Mouse (Mus musculus) forebrain, embryonic 16.5 days (tissue): ENCODE measurements at regions not wholly inside any gene's neighbourhood (a gene's known extent, or its start where the extent isn't known, plus 50 kb on each side); places are given as distances from the start of the nearest gene placed in this dataset.
A peak's percentile ranks its signal among the peaks of the same experiment; 100 is the strongest.

ENCODE experiments used
- ATAC-seq: fragments of 200-750 bp; cut with Nextera tagmentation; 2 replicates; pipeline ENCODE4 v1.8.0; 2017; ENCODE audit warnings: mild to moderate bottlenecking, moderate library complexity
- H3K27ac ChIP-seq: fragments of 300-500 bp; sonication (generic); 2 replicates; pipeline ENCODE4 v1.5.1; 2014; ENCODE audit warnings: low read length, control low read depth
- H3K27me3 ChIP-seq: fragments of 300-500 bp; sonication (generic); replicated peaks from 2 replicates; pipeline ENCODE4 v1.6.1; 2014; ENCODE audit warnings: low read length; ENCODE audit not compliant: control insufficient read depth, insufficient read depth
- H3K36me3 ChIP-seq: fragments of 300-500 bp; sonication (generic); 2 replicates; pipeline ENCODE4 v1.6.1; 2014; ENCODE audit not compliant: control insufficient read depth, insufficient read depth
- H3K4me1 ChIP-seq: fragments of 300-500 bp; sonication (generic); replicated peaks from 2 replicates; pipeline ENCODE4 v1.6.1; 2014; ENCODE audit warnings: low read length; ENCODE audit not compliant: control insufficient read depth, insufficient read depth
- H3K4me2 ChIP-seq: fragments of 300-500 bp; sonication (generic); 2 replicates; pipeline ENCODE4 v1.6.1; 2014; ENCODE audit warnings: mild to moderate bottlenecking, low read length, control low read depth
- H3K4me3 ChIP-seq: fragments of 300-500 bp; sonication (generic); replicated peaks from 2 replicates; pipeline ENCODE4 v1.5.1; 2014; ENCODE audit warnings: mild to moderate bottlenecking, low read length, control low read depth
- H3K9ac ChIP-seq: fragments of 300-500 bp; sonication (generic); replicated peaks from 2 replicates; pipeline ENCODE4 v1.6.1; 2014; ENCODE audit warnings: low read depth, low read length, control low read depth
- H3K9me3 ChIP-seq: fragments of 300-500 bp; sonication (generic); 2 replicates; pipeline ENCODE4 v1.6.1; 2016; ENCODE audit warnings: low read length; ENCODE audit not compliant: control insufficient read depth
- WGBS: fragments of 180-500 bp; shearing (Covaris S2); extraction: QIAGEN DNeasy Blood & Tissue Kit; methylation state at CpG from one replicate; pipeline ENCODE4 v1.1.7; 2014; 5-methylcytosine and 5-hydroxymethylcytosine counted together

DNA sequence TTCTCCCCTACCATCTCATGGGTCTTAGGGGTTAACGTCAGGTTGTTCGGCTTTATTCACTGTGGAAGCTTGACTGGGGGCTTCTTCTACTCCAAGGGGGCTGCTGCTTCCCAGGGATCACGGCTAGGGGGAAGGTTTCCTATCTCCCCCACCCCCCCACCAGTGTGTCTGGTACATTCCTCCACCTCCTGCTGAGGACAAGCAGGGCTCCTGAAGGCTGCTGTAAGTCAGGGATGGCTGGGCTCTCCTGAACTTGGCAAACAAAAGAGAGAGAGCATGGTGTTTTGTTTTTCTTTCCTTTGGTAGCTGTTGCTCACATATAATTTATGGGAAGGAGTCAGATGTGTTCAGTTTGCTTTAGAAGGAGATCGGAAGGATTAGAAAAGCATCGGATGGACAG is 54.7 kb upstream of the Commd3 start:
- Histone ChIP-seq H3K4me2 (no peak overlapping the region), H3K4me3 (no peak overlapping the region), H3K27me3 (no peaks in the 10 kb centered on the region; the same call in none of the 2 replicates), H3K36me3 (no peaks in the 10 kb centered on the region), H3K4me1 (no peaks in the 10 kb centered on the region), H3K9ac (no peak overlapping the region), H3K27ac (no peak overlapping the region), H3K9me3 (no peaks in the 10 kb centered on the region)
- no peak for ATAC-seq
- WGBS = 31% methylated on average over 5 of the region's 5 CpGs

DNA sequence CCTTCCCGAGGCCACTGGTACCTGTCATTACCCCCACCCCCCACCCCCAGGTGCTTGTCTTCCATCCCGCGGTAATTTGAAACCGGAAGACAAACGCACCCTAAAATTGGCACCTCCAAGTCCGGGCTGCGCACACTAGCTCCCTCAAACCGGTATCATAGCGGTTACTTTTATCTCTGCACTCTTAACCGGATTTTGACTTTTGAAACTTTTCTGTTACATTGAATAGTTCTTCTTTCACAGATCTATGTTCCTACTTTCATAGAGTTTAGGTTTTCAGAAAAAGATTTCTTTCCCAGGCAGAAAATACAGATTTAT is 62.4 kb upstream of the Commd3 start:
- peaks cover 24% of the 10 kb centered on the region for H3K27me3 ChIP-seq
- 7% methylated on average over 10 of the region's 10 CpGs for WGBS
- ATAC-seq = no peak
- peak overlapping the region; percentile 48 for H3K4me3 ChIP-seq
- H3K27ac ChIP-seq = no peak overlapping the region
- H3K4me2 ChIP-seq = peak overlapping the region; percentile 77
- no peak overlapping the region for H3K9ac ChIP-seq
- H3K4me1 ChIP-seq = peaks cover 22% of the 10 kb centered on the region
- no peaks in the 10 kb centered on the region for H3K9me3 ChIP-seq
- no peaks in the 10 kb centered on the region for H3K36me3 ChIP-seq

- H3K27me3 ChIP-seq = peaks cover 26% of the 10 kb centered on the region
These were observed 62.9 kb upstream of the Commd3 start for GRCm38 (mm10) chr2:18609075-18609867.

DNA sequence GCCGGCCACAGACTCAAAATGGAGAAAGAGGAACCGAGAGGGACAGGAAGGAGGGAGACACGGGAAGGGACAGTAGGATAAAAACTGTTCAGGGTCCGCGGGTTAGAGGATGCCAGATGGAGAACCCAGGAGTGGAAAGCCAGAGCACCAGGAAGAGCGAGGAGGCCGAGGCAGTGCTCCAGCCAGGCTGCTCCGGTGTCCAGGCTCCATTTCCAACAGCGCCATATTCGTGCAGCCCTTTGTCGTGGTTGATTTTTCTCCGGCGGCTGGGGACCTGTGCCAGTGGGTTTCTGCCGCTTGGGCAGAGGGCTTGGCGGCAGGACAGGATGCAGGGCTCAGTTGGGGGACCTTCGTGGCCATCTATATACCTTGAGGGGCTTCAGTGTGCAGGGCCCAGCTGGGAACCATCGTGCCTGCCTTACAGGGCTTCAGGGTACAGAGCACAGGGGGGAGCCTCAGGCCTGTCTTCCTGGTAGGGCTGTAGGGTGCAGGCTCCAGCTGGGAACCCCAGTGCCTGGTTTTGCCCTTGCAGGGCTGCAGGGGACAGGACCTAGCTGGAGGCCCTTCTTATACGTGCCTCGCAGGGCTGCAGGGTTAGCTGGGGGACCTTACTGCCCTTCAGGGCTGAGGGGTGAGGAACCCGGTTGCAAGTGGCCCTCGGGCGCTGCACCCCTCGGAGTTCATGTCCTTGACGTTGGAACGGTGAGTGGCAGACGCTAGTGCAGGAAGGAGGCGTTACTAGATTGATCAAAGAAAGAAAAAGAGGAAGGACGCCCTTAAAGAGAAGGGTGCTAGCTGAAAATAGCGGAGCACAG is 63.7 kb upstream of the Commd3 start:
- under 1% methylated on average over 29 of the region's 29 CpGs for WGBS
- H3K9me3 ChIP-seq = no peaks in the 10 kb centered on the region
- no peaks in the 10 kb centered on the region for H3K36me3 ChIP-seq
- H3K4me2 ChIP-seq = peak overlapping the region; percentile 77
- peak overlapping the region; percentile 48 for H3K4me3 ChIP-seq
- no peak overlapping the region for H3K27ac ChIP-seq
- peaks cover 27% of the 10 kb centered on the region for H3K27me3 ChIP-seq
- H3K4me1 ChIP-seq = peaks cover 22% of the 10 kb centered on the region
- ATAC-seq = peak; percentile 84
- H3K9ac ChIP-seq = peak overlapping the region; percentile 64

More at GRCm38 (mm10) chr2:18609075-18609867, 62.9 kb upstream of the Commd3 start:
- H3K9me3 ChIP-seq = no peaks in the 10 kb centered on the region
- WGBS = 1% methylated on average over 51 of the region's 51 CpGs
- no peak overlapping the region for H3K27ac ChIP-seq
- H3K4me1 ChIP-seq = peaks cover 22% of the 10 kb centered on the region
- no peaks in the 10 kb centered on the region for H3K36me3 ChIP-seq
- peak; percentile 38 for ATAC-seq
- H3K4me3 ChIP-seq = peak overlapping the region; percentile 48
- H3K4me2 ChIP-seq = peak overlapping the region; percentile 77
- H3K9ac ChIP-seq = peak overlapping the region; percentile 64

GRCm38 (mm10) chr2:18607586-18608259 is 64.5 kb upstream of the Commd3 start:
- WGBS = under 1% methylated on average over 14 of the region's 14 CpGs

GRCm38 (mm10) chr2:18607088-18607487 is 65.1 kb upstream of the Commd3 start:
- H3K36me3 ChIP-seq = no peaks in the 10 kb centered on the region
- peaks cover 27% of the 10 kb centered on the region for H3K27me3 ChIP-seq
- peak overlapping the region; percentile 48 for H3K4me3 ChIP-seq
- no peak overlapping the region for H3K27ac ChIP-seq
- H3K9me3 ChIP-seq = no peaks in the 10 kb centered on the region
- no peak for ATAC-seq
- H3K4me2 ChIP-seq = peak overlapping the region; percentile 77
- peaks cover 22% of the 10 kb centered on the region for H3K4me1 ChIP-seq
- 8% methylated on average over 6 of the region's 6 CpGs for WGBS
- H3K9ac ChIP-seq = no peak overlapping the region

More at GRCm38 (mm10) chr2:18607586-18608259, 64.5 kb upstream of the Commd3 start:
- Histone ChIP-seq H3K36me3 (no peaks in the 10 kb centered on the region), H3K4me3 (peak overlapping the region; percentile 48), H3K4me2 (peak overlapping the region; percentile 77), H3K27ac (no peak overlapping the region), H3K9me3 (no peaks in the 10 kb centered on the region), H3K4me1 (peaks cover 22% of the 10 kb centered on the region), H3K27me3 (peaks cover 27% of the 10 kb centered on the region), H3K9ac (peak overlapping the region; percentile 64)
- ATAC-seq = peak; percentile 43

DNA sequence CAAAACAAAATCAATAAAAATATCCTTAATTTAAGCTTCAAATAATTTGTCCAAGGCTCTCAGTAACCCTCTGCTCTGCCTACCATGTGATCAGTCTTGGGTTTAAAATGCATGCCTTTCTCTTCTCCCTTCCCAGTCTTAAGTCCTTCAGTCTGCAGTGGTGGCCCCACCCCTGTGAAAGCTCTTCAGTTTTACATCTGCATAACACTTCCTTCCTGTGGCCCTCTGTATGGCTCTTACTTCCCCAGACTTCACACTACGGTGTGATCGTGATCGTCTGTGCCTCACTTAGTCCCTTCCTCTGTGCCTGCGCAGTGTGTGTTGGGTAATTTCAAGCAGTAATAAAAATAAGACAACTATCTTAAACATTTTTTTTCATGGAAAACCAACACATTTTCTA is 80.0 kb upstream of the Commd3 start:
- 82% methylated on average over 4 of the region's 4 CpGs for WGBS
- no peaks in the 10 kb centered on the region for H3K36me3 ChIP-seq
- no peak overlapping the region for H3K27ac ChIP-seq
- no peak overlapping the region for H3K4me2 ChIP-seq
- no peak overlapping the region for H3K9ac ChIP-seq
- H3K9me3 ChIP-seq = no peaks in the 10 kb centered on the region
- H3K27me3 ChIP-seq = no peaks in the 10 kb centered on the region
- no peak overlapping the region for H3K4me3 ChIP-seq
- peaks cover 2% of the 10 kb centered on the region; the same call in 1 of the 2 replicates for H3K4me1 ChIP-seq
- ATAC-seq = no peak

- no peaks in the 10 kb centered on the region for H3K9me3 ChIP-seq
- H3K27ac ChIP-seq = no peak overlapping the region
- peak overlapping the region; percentile 24; the same call in 1 of the 2 replicates for H3K9ac ChIP-seq
- no peaks in the 10 kb centered on the region for H3K27me3 ChIP-seq
- ATAC-seq = no peak
- under 1% methylated on average over 4 of the region's 4 CpGs for WGBS
- peaks cover 2% of the 10 kb centered on the region; the same call in 1 of the 2 replicates for H3K4me1 ChIP-seq
- H3K4me2 ChIP-seq = peak overlapping the region; percentile 80
- peak overlapping the region; percentile 72 for H3K4me3 ChIP-seq
- H3K36me3 ChIP-seq = no peaks in the 10 kb centered on the region
These were observed 84.0 kb upstream of the Commd3 start for GRCm38 (mm10) chr2:18588232-18588631.

GRCm38 (mm10) chr2:18587746-18588231 is 84.4 kb upstream of the Commd3 start:
- Histone ChIP-seq H3K27ac (no peak overlapping the region), H3K9ac (peak overlapping the region; percentile 62), H3K4me1 (peaks cover 2% of the 10 kb centered on the region; the same call in 1 of the 2 replicates), H3K4me3 (peak overlapping the region; percentile 72), H3K4me2 (peak overlapping the region; percentile 80), H3K36me3 (no peaks in the 10 kb centered on the region), H3K9me3 (no peaks in the 10 kb centered on the region), H3K27me3 (no peaks in the 10 kb centered on the region)
- 0% methylated on average over 16 of the region's 16 CpGs for WGBS
- ATAC-seq = no peak
